Mouse (Mus musculus) lung, postnatal 0 days (tissue): Measurements from ENCODE around the gene Sf3b3.

Source experiments
- CTCF ChIP-seq: IDR thresholded peaks from 2 replicates; pipeline ENCODE4 v1.5.1; 2016; ENCODE audit warnings: antibody characterized with exemption, mild to moderate bottlenecking
- EP300 ChIP-seq: IDR thresholded peaks from 2 replicates; pipeline ENCODE4 v1.6.1; 2016; ENCODE audit warnings: antibody characterized with exemption, mild to moderate bottlenecking, control low read depth

DNA sequence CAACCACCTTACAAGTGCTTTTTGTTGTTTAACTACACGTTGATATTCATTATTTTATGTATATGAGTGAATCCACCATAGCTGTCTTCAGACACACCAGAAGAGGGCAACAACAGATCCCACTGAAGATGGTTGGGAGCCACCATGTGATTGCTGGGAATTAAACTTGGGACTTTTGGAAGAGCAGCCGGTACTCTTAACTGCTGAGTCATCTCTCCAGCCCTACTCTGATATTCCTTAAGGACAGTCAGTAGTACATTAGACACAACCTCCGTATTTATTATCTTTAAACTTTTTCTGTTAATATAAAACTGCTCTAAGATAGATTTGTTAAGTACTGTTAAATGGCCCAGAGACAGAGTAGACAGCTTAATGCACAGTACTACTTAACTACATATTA, 14.6 kb downstream of the Sf3b3 start:
- TF ChIP-seq CTCF (no peak), EP300 (no peak)
